Mouse (Mus musculus) ES-Bruce4 (cell line): ENCODE data around the gene Rgcc. TPM values are rescaled to one million over a fixed set of nuclear protein-coding genes. Genes with fewer than 3 reads are reported as not detected.
A peak's percentile ranks its signal among the peaks of the same experiment; 100 is the strongest.

Experiments used
- H3K27ac ChIP-seq: 2 replicates; pipeline ENCODE4 v1.5.1; 2012; ENCODE audit warnings: low read length, inconsistent platforms; ENCODE audit not compliant: insufficient read depth
- H3K27me3 ChIP-seq: 2 replicates; pipeline ENCODE4 v1.6.1; 2012; ENCODE audit warnings: mild to moderate bottlenecking, low read length, inconsistent platforms; ENCODE audit not compliant: control insufficient read depth, poor library complexity, insufficient read depth, severe bottlenecking
- H3K36me3 ChIP-seq: 2 replicates; pipeline ENCODE4 v1.6.1; 2012; ENCODE audit warnings: inconsistent platforms, mild to moderate bottlenecking, low read length, moderate library complexity; ENCODE audit not compliant: control insufficient read depth, poor library complexity, insufficient read depth, severe bottlenecking
- H3K4me1 ChIP-seq: one replicate; pipeline ENCODE4 v1.8.1; 2011; ENCODE audit warnings: low read length; ENCODE audit not compliant: control insufficient read depth, insufficient read depth
- H3K4me3 ChIP-seq: 2 replicates; pipeline ENCODE4 v1.5.1; 2011; ENCODE audit warnings: low read depth, mild to moderate bottlenecking, low read length
- H3K9ac ChIP-seq: 2 replicates; pipeline ENCODE4 v1.6.1; 2012; ENCODE audit warnings: low read depth, mild to moderate bottlenecking, inconsistent platforms; ENCODE audit not compliant: poor library complexity, severe bottlenecking
- H3K9me3 ChIP-seq: replicated peaks from 2 replicates; pipeline ENCODE4 v1.6.1; 2012; ENCODE audit warnings: mild to moderate bottlenecking, low read length, inconsistent platforms; ENCODE audit not compliant: control insufficient read depth, poor library complexity, insufficient read depth, severe bottlenecking
- CTCF ChIP-seq: IDR thresholded peaks from one replicate; pipeline ENCODE4 v1.8.1; 2011; ENCODE audit warnings: low read depth, low read length
- EP300 ChIP-seq: IDR thresholded peaks from 2 replicates; pipeline ENCODE4 v1.6.1; 2011; ENCODE audit warnings: low read depth, low read length; ENCODE audit not compliant: insufficient read depth
- POLR2A ChIP-seq: IDR thresholded peaks from one replicate; pipeline ENCODE4 v1.8.1; 2011; ENCODE audit warnings: low read length; ENCODE audit not compliant: insufficient read depth
- polyA plus RNA-seq: library from polyadenylated mRNA; stranded (reverse); fragments of >200 nt; gene quantifications from 2 replicates; pipeline ENCODE4 v1.2.4, GENCODE M21; 2011; ENCODE audit warnings: low read depth; ENCODE audit not compliant: missing spikeins, insufficient read depth, insufficient read length

The Rgcc gene
- polyA plus RNA-seq, 1 experiment: 15.1 TPM

DNA sequence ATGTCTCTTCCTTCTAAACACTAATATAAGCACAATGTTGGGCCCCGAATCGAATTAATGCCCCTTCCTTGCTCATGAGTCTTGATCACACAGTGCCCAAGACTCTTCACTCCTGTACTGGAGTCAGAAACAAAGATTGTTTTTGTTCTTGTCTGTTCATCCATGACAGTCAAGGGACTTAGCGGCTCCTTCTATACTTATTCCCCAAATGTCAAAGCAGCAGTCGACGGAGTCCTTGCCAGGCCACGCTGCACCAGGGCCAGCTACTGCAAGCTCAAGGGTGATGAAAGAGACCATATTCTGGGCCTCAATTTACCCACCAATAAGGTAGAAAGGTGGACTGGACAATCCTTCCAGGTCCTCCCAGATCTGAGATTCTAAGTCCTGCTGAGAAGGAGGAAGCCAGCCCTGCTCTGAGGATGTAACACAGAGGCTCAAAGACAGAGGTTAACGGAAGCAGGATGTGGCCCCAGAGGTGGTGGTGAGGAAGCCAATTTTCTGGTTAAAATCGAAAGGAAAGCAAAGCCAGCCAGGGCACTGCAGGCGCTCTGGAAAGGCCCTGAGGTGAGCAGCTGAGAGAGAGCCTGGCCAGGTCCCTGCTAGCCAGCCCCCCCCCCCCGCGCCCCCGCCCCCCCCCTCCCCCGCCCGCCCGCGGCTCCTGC is 8.2 kb downstream of the Rgcc start:
- H3K4me1 ChIP-seq: peaks cover 7% of the 10 kb centered on the region
- no peaks in the 10 kb centered on the region for H3K27me3 ChIP-seq
- H3K9me3 ChIP-seq: no peaks in the 10 kb centered on the region
- TF ChIP-seq POLR2A: no peak
- no peak for TF ChIP-seq EP300
- no peak for TF ChIP-seq CTCF
- H3K4me3 ChIP-seq: no peak overlapping the region
- H3K9ac ChIP-seq: no peak overlapping the region
- no peak overlapping the region for H3K27ac ChIP-seq
- H3K36me3 ChIP-seq: no peaks in the 10 kb centered on the region

DNA sequence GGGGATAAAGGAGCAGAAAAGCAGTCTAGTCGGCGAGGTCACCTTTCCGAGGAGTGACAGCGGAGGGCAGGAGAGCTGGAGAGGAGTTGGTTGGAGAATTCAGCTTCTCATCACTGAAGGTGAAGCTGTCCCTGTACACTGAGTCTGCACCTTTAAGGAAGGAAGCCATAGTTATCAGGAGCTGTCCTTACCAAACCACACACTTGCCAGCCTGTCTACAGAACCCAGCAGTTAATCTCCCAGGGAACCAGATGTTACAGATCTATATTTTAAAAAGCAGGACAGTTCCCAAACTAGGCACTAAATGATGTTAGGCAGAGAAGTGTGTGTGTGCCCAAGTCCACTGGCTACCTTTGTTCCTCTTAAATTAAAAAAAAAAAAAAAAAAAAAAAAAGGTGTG is 9.8 kb downstream of the Rgcc start:
- TF ChIP-seq CTCF: no peak
- TF ChIP-seq EP300: no peak
- TF ChIP-seq POLR2A: no peak
- Histone ChIP-seq H3K27me3 (no peaks in the 10 kb centered on the region), H3K4me3 (no peak overlapping the region), H3K9ac (no peak overlapping the region), H3K36me3 (no peaks in the 10 kb centered on the region), H3K27ac (no peak overlapping the region), H3K4me1 (peaks cover 5% of the 10 kb centered on the region), H3K9me3 (no peaks in the 10 kb centered on the region)

DNA sequence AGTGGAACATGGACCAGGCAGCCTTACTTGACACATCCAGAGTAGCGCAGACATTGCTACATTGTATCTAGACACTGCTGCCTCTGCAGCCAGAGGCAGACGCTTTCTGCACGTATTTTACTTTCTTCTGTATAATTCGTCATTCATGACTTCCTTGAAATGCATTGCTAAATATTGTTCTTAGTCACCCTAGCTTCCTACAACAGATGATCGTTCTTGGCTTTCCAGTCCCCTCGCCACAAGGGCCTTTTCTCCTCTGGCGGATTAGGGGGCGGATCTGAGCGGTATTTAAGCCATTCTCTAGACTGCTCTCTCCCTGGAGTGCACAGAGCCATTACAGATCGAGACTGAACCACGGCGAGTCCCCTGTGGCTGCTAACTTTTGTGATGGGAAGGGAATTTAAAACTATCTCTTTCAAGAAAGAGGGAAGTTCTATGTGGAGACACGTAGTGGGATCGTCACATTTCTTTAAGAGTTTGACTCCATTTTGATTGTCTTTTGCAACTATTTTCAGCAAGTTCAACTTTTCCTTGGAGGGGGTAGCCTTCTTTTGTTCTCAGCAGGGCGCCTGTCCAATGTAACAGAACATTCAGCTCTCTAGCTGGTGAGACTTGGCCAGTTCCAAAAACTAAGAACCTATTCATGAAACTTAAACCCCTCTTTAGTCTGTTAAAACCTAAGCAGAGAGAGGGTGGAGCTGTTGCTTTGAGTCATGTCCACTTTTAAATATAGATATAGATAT is 10.6 kb downstream of the Rgcc start:
- no peak overlapping the region for H3K27ac ChIP-seq
- H3K9ac ChIP-seq: no peak overlapping the region
- H3K4me3 ChIP-seq: no peak overlapping the region
- peaks cover 8% of the 10 kb centered on the region for H3K4me1 ChIP-seq
- H3K9me3 ChIP-seq: no peaks in the 10 kb centered on the region
- no peak for TF ChIP-seq EP300
- no peaks in the 10 kb centered on the region for H3K36me3 ChIP-seq
- H3K27me3 ChIP-seq: no peaks in the 10 kb centered on the region

DNA sequence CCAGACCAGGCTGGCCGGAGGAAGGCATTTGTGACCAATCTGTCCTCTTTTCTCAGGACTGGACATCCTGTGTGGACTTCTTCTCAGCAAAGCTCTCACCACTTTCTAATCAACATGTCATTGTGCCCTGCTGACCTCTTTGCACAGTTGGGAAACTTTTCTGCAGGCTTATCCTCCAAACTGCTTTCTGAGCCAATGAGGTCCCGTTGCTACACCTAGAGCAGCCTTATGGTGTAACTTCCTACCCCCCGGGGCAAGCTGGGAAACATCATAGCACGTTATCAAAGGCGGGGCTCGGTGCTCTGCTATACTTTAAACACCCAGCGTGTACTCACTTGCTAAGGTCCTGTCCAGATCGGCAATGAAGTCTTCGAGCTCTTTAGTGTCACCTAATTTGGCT is 11.5 kb downstream of the Rgcc start:
- Histone ChIP-seq H3K9me3 (no peaks in the 10 kb centered on the region), H3K27ac (no peak overlapping the region), H3K27me3 (no peaks in the 10 kb centered on the region), H3K36me3 (no peaks in the 10 kb centered on the region), H3K4me1 (peaks cover 9% of the 10 kb centered on the region), H3K4me3 (no peak overlapping the region), H3K9ac (no peak overlapping the region)
- TF ChIP-seq CTCF: no peak
- no peak for TF ChIP-seq POLR2A
- no peak for TF ChIP-seq EP300

DNA sequence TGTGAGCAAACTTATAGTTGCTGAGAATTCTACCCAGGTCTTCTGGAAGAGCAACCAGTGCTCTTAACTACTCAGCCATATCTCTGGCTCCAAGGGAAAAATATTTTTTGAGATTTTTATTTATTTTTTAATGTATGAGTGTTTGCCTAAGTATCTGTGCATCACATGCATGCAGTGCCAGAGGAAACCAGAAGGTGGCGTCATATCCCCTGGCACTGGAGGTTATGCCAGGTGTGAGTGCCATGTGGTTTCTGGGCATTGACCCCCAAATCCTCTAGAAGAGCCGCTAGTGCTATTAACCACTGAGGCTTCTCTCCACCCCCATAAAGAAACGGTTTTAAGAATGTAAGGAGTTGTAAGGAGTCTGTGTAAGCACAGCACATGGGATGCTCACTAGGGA is 13.2 kb downstream of the Rgcc start:
- Histone ChIP-seq H3K27me3 (no peaks in the 10 kb centered on the region), H3K36me3 (no peaks in the 10 kb centered on the region), H3K27ac (no peak overlapping the region), H3K9me3 (no peaks in the 10 kb centered on the region), H3K4me1 (peaks cover 12% of the 10 kb centered on the region), H3K4me3 (no peak overlapping the region), H3K9ac (no peak overlapping the region)
- TF ChIP-seq CTCF (peak; percentile 73), POLR2A (no peak), EP300 (no peak)

DNA sequence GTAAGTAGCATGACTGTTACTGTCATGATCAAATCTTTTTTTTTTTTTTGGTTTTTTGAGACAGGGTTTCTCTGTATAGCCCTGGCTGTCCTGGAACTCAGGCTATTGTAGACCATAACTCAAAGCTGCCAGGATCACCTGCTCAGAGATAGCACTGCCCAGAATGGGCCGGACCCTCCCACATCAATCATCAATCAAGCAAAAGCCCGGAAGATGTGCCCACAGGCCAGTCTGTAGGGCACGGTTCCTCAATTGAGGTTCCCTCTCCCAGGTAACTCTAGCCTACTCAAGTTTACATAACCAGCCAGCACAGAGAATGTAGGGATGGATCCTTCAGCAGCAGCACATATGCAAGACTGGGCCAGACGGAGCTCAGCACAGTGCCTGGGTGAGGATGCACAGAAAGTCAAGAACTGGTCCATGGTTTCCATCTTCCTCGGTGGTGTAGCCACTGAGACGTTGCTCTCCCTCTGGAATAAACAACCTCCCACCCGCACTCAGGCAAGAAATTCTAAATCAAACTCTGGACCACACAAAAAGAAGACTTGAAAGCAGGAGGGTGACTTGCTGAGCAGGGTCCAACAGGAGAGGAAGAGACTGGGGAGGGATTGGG is 14.1 kb downstream of the Rgcc start:
- Histone ChIP-seq H3K9me3 (no peaks in the 10 kb centered on the region), H3K4me1 (peaks cover 12% of the 10 kb centered on the region), H3K27ac (no peak overlapping the region), H3K4me3 (no peak overlapping the region), H3K36me3 (no peaks in the 10 kb centered on the region), H3K27me3 (no peaks in the 10 kb centered on the region), H3K9ac (no peak overlapping the region)
- TF ChIP-seq POLR2A (no peak), EP300 (no peak), CTCF (no peak)
